Mouse (Mus musculus): ENCODE results near the gene Stard13. TPM values are rescaled to one million over a fixed set of nuclear protein-coding genes. Genes with fewer than 3 reads are reported as not detected.

Stard13 gene
- polyA plus RNA-seq, 1 experiment = 1.4 TPM

- Histone ChIP-seq H3K27ac (ENCODE audit: insufficient read depth, low read length) (no peak overlapping the region), H3K36me3 (ENCODE audit: control insufficient read depth, insufficient read depth, low read length) (no peaks in the 10 kb centered on the region), H3K4me3 (ENCODE audit: extremely low read depth, insufficient read depth, insufficient read length) (no peak overlapping the region), H3K4me1 (ENCODE audit: control insufficient read depth, insufficient read depth, insufficient read length) (no peaks in the 10 kb centered on the region), H3K27me3 (ENCODE audit: control insufficient read depth, insufficient read depth, low read length) (no peaks in the 10 kb centered on the region)
- no peak for DNase-seq (ENCODE audit: low read depth in 1 of 2, low spot score in 2 of 2)
- no peak for TF ChIP-seq POLR2A (IDR thresholded peaks at IDR 0.05; ENCODE audit: low read depth, low read length)
- no peak for TF ChIP-seq CTCF (IDR thresholded peaks at IDR 0.05; ENCODE audit: extremely low read depth, insufficient read depth, insufficient read length, insufficient replicate concordance)
- 60% methylated on average over 14 of the region's 14 CpGs for WGBS
These were observed 212.8 kb downstream of the Stard13 start for GRCm38 (mm10) chr5:151020831-151021230.

- no peak overlapping the region for H3K4me3 ChIP-seq (ENCODE audit: extremely low read depth, insufficient read depth, insufficient read length)
- no peaks in the 10 kb centered on the region for H3K27me3 ChIP-seq (ENCODE audit: control insufficient read depth, insufficient read depth, low read length)
- TF ChIP-seq POLR2A (IDR thresholded peaks at IDR 0.05; ENCODE audit: low read depth, low read length) = no peak
- TF ChIP-seq CTCF (IDR thresholded peaks at IDR 0.05; ENCODE audit: extremely low read depth, insufficient read depth, insufficient read length, insufficient replicate concordance) = no peak
- H3K27ac ChIP-seq (ENCODE audit: insufficient read depth, low read length) = no peak overlapping the region
- DNase-seq (ENCODE audit: low read depth in 1 of 2, low spot score in 2 of 2) = no peak
- no peaks in the 10 kb centered on the region for H3K36me3 ChIP-seq (ENCODE audit: control insufficient read depth, insufficient read depth, low read length)
- H3K4me1 ChIP-seq (ENCODE audit: control insufficient read depth, insufficient read depth, insufficient read length) = no peaks in the 10 kb centered on the region
- 72% methylated on average over 13 of the region's 13 CpGs for WGBS
These were observed 213.4 kb downstream of the Stard13 start for GRCm38 (mm10) chr5:151020031-151020820.

GRCm38 (mm10) chr5:151018959-151019358 is 214.7 kb downstream of the Stard13 start:
- TF ChIP-seq POLR2A (IDR thresholded peaks at IDR 0.05; ENCODE audit: low read depth, low read length) = no peak
- no peak for TF ChIP-seq CTCF (IDR thresholded peaks at IDR 0.05; ENCODE audit: extremely low read depth, insufficient read depth, insufficient read length, insufficient replicate concordance)
- H3K4me3 ChIP-seq (ENCODE audit: extremely low read depth, insufficient read depth, insufficient read length) = no peak overlapping the region
- WGBS = 80% methylated on average over 5 of the region's 5 CpGs
- H3K27me3 ChIP-seq (ENCODE audit: control insufficient read depth, insufficient read depth, low read length) = no peaks in the 10 kb centered on the region
- no peak for DNase-seq (ENCODE audit: low read depth in 1 of 2, low spot score in 2 of 2)
- no peaks in the 10 kb centered on the region for H3K36me3 ChIP-seq (ENCODE audit: control insufficient read depth, insufficient read depth, low read length)
- H3K27ac ChIP-seq (ENCODE audit: insufficient read depth, low read length) = no peak overlapping the region
- no peaks in the 10 kb centered on the region for H3K4me1 ChIP-seq (ENCODE audit: control insufficient read depth, insufficient read depth, insufficient read length)

GRCm38 (mm10) chr5:151018450-151018849 is 215.2 kb downstream of the Stard13 start:
- Histone ChIP-seq H3K36me3 (ENCODE audit: control insufficient read depth, insufficient read depth, low read length) (no peaks in the 10 kb centered on the region), H3K4me1 (ENCODE audit: control insufficient read depth, insufficient read depth, insufficient read length) (no peaks in the 10 kb centered on the region), H3K4me3 (ENCODE audit: extremely low read depth, insufficient read depth, insufficient read length) (no peak overlapping the region), H3K27me3 (ENCODE audit: control insufficient read depth, insufficient read depth, low read length) (no peaks in the 10 kb centered on the region), H3K27ac (ENCODE audit: insufficient read depth, low read length) (no peak overlapping the region)
- TF ChIP-seq CTCF (IDR thresholded peaks at IDR 0.05; ENCODE audit: extremely low read depth, insufficient read depth, insufficient read length, insufficient replicate concordance) (no peak), POLR2A (IDR thresholded peaks at IDR 0.05; ENCODE audit: low read depth, low read length) (no peak)
- WGBS = 84% methylated on average over 5 of the region's 5 CpGs
- DNase-seq (ENCODE audit: low read depth in 1 of 2, low spot score in 2 of 2) = no peak

- Histone ChIP-seq H3K27ac (ENCODE audit: insufficient read depth, low read length) (no peak overlapping the region), H3K36me3 (ENCODE audit: control insufficient read depth, insufficient read depth, low read length) (no peaks in the 10 kb centered on the region), H3K4me1 (ENCODE audit: control insufficient read depth, insufficient read depth, insufficient read length) (no peaks in the 10 kb centered on the region), H3K4me3 (ENCODE audit: extremely low read depth, insufficient read depth, insufficient read length) (no peak overlapping the region), H3K27me3 (ENCODE audit: control insufficient read depth, insufficient read depth, low read length) (no peaks in the 10 kb centered on the region)
- DNase-seq (ENCODE audit: low read depth in 1 of 2, low spot score in 2 of 2) = no peak
- TF ChIP-seq CTCF (IDR thresholded peaks at IDR 0.05; ENCODE audit: extremely low read depth, insufficient read depth, insufficient read length, insufficient replicate concordance) = no peak
- WGBS = 77% methylated on average over 1 of the region's 1 CpGs
These were observed 229.3 kb downstream of the Stard13 start for GRCm38 (mm10) chr5:151004216-151004755.

GRCm38 (mm10) chr5:151002051-151002450 is 231.6 kb downstream of the Stard13 start:
- Histone ChIP-seq H3K27me3 (ENCODE audit: control insufficient read depth, insufficient read depth, low read length) (no peaks in the 10 kb centered on the region), H3K36me3 (ENCODE audit: control insufficient read depth, insufficient read depth, low read length) (no peaks in the 10 kb centered on the region), H3K27ac (ENCODE audit: insufficient read depth, low read length) (no peak overlapping the region), H3K4me1 (ENCODE audit: control insufficient read depth, insufficient read depth, insufficient read length) (no peaks in the 10 kb centered on the region), H3K4me3 (ENCODE audit: extremely low read depth, insufficient read depth, insufficient read length) (no peak overlapping the region)
- DNase-seq (ENCODE audit: low read depth in 1 of 2, low spot score in 2 of 2) = no peak
- no peak for TF ChIP-seq POLR2A (IDR thresholded peaks at IDR 0.05; ENCODE audit: low read depth, low read length)
- TF ChIP-seq CTCF (IDR thresholded peaks at IDR 0.05; ENCODE audit: extremely low read depth, insufficient read depth, insufficient read length, insufficient replicate concordance) = no peak
- WGBS = 91% methylated on average over 4 of the region's 4 CpGs

GRCm38 (mm10) chr5:151001111-151001510 is 232.5 kb downstream of the Stard13 start:
- H3K4me3 ChIP-seq (ENCODE audit: extremely low read depth, insufficient read depth, insufficient read length) = no peak overlapping the region
- no peak for DNase-seq (ENCODE audit: low read depth in 1 of 2, low spot score in 2 of 2)
- no peaks in the 10 kb centered on the region for H3K27me3 ChIP-seq (ENCODE audit: control insufficient read depth, insufficient read depth, low read length)
- H3K4me1 ChIP-seq (ENCODE audit: control insufficient read depth, insufficient read depth, insufficient read length) = no peaks in the 10 kb centered on the region
- 85% methylated on average over 7 of the region's 7 CpGs for WGBS
- no peak overlapping the region for H3K27ac ChIP-seq (ENCODE audit: insufficient read depth, low read length)
- TF ChIP-seq CTCF (IDR thresholded peaks at IDR 0.05; ENCODE audit: extremely low read depth, insufficient read depth, insufficient read length, insufficient replicate concordance) (no peak), POLR2A (IDR thresholded peaks at IDR 0.05; ENCODE audit: low read depth, low read length) (no peak)
- no peaks in the 10 kb centered on the region for H3K36me3 ChIP-seq (ENCODE audit: control insufficient read depth, insufficient read depth, low read length)
